Mouse (Mus musculus) ES-Bruce4 (cell line): ENCODE results near the gene Zbtb49.

Source experiments
- CTCF ChIP-seq: IDR thresholded peaks from one replicate; pipeline ENCODE4 v1.8.1; 2011; ENCODE audit warnings: low read depth, low read length
- EP300 ChIP-seq: IDR thresholded peaks from 2 replicates; pipeline ENCODE4 v1.6.1; 2011; ENCODE audit warnings: low read depth, low read length; ENCODE audit not compliant: insufficient read depth
- POLR2A ChIP-seq: IDR thresholded peaks from one replicate; pipeline ENCODE4 v1.8.1; 2011; ENCODE audit warnings: low read length; ENCODE audit not compliant: insufficient read depth

DNA sequence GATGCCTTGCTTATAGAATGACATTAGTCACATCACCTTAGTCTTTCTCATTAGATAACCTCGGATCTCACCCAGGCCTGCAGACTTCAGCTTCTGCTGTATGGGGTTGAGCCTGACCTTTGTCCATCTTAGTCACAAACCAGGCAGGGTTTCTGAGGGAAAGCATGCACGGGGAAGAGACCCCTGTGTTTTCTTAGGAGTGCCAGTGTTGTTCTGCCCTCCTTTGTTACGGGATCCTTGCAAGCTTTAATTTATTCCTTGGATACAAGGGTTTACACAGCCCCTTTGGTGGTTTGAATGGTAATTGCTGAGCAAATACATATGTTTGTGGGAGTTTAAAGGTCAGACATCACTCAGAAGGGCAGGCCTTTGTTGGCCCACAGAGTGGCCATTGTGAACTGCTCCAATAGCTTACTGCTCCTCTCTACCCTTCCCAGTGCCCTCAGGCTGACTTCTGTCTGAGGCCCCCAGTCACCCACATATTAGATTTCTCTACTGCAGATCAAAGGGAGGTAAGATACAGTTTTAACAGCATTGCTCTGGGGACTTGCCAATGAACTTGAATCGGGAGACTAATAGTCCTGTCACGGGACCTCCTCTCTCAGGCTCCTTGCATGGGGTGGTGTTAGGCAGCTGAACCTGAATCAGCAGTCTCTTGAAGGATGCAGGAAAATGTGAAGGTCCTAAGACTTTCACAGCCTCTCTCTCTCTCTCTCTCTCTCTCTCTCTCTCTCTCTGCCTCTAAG lies 20.6 kb upstream of the Zbtb49 start:
- TF ChIP-seq CTCF (no peak), EP300 (no peak), POLR2A (no peak)
